Mouse (Mus musculus) left cerebral cortex, adult 18-20 months (tissue): ENCODE data around the gene Ccdc153. TPM values are rescaled to one million over a fixed set of nuclear protein-coding genes. Genes with fewer than 3 reads are reported as not detected.

Experiments
- DNase-seq, 2 experiments: peaks; one replicate each; pipeline ENCODE4 v3.0.0; 2021 to 2022; ENCODE audit warnings: low spot score in 2 of 2, mixed read lengths in 1 of 2
- total RNA-seq, 2 experiments: library from RNA; stranded (reverse); gene quantifications; 2 replicates each; pipeline ENCODE4 v1.2.3; 2021

Gene Ccdc153
- total RNA-seq, 2 experiments from 2014 or later = 1.8 TPM; not detected in 1

DNA sequence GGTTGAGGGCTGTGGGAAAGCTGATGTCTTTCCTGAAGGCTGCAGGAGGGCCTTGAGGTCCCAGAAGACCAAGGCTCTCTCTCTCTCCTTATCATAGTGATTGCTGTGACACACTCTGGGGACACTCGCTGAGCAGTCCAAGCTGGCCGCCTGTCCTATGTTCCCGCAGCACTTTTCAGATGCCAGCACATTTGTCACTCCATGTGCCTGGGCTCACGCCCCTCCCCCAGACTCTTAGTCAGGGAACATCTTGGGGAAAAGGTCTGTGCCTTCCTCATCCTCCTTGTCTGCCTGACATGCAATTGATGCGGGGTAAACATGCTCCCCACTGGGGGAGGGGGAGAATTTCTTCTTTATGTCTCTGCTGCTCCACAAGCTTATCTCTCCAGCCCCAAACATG is 42.7 kb downstream of the Ccdc153 start:
- DNase-seq = no peak

DNA sequence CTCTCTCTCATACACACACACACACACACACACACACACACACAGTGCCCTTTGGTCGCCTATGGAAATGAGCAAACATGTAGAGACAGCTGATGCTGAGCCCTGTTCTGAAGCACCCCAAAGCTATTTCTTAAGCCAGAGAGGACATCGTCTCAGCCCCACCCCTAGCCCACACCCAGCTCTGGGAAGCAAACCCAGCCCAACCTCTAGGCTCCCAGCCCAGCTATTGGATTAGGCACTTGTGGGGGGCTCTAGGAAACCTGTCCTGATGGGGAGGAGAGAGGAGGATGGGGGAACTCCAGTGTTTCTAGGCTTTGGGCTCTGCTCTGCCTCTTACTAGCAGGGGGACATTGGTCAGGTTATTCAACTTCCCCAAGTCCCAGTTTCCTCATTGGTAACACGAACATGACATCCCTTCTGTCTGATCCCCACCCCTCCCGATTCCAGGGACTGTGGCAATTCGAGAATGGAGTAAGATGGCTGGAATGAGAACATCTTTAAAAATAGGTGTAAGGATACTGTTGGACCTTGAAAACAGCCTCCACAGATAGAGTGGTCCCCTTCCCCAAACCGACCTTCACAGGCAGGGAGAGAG is 45.9 kb downstream of the Ccdc153 start:
- DNase-seq = no peak

DNA sequence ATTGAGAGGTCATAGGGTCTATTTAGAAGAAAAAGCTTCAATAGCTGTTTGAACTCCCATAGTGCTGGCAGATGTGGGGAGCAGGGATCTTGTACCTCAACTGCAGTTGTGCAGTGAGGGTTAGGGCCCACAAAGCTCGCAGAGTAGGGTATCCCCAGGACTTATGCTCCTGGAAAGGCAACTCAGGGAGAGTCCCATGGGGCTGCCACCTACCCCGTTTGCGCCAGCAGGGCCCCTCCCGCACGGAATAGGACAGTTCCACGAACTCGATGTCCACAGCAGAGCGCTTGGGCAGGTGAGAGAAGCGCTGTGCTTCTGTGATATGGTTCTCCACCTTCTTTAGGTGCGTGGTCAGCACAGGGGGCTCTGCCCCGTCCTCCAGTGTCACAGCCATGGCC is 46.5 kb downstream of the Ccdc153 start:
- no peak for DNase-seq

DNA sequence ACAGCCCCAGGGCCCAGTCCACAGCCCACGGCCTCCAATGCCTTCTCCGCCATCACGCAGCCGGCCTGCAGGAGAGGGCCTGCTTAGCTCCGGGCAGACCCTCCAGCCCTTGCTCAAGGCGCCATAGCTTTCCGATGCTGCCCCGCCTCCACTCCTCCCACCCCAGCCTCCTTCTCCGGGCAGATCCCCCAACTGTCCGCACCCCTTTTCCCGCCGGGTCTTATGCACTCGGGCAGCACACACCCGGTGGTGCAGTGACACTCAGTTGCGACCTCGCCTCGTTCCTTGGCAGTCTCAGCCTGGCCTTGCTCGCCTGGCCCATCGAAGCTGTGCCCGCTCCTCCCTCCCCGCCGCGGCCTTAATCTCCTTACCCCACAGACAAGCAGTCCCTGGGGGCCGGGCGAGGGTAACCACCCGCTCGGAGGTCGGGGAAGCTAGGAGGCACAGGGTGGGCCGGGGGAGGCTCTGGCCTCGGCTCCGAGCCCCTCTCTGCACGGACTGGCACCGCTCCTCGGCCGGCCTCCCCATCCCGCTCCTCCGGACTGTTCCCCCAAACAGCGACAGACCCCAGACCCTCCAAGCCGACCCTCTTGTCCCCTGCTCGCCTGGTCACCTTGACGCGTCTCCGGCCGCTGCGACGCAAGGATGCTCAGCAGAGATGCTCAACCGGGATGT is 47.1 kb downstream of the Ccdc153 start:
- peak in 1 of 2 experiments; percentile 38 for DNase-seq

DNA sequence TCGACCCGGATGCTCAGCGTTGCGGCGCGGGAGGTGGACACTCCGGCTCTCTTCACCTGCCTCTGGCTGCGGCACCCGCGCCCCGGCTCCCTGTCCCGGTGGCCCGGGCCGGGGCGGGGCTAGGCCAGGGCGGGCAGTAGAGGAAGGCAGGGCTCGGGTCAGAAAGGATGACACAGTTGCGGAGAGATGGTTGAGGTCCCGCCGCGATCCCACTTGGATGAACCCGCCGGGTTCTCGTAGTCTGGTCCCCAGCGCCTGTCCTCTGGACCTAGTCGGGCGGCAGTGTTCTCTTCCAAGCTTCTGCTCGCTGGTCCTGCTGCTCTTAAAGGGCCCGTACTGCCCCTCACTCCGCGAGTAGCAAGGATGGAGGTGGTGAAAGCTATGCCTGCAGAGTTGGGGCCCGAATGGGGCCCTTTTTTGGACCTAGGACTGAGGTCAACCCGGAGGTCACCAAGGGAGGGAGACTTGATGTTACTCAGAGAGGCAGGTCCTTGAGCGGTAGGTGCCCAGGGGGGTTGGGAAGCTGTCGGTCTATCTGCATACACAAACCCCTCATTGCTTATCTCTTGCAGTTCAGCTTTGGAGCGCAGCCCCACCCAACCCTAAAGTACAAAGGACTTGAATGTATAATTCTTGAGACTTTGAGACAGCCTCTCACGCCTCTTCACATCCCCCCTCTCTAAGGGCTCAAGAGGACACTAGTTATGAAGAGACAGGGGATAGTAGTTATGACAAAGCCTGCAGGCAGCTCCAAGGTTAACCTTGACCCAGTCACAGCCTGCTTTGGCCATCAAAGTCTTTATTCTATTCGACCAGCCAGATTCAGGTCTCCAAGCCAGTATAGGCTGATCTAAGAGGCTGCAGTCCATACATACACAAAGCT is 47.8 kb downstream of the Ccdc153 start, which contains the start of gene Abcg4:
Abcg4 (minus strand) TSS at position 540 of the 883 bp plus-strand sequence.
- DNase-seq = peak; percentile 39 to 54

DNA sequence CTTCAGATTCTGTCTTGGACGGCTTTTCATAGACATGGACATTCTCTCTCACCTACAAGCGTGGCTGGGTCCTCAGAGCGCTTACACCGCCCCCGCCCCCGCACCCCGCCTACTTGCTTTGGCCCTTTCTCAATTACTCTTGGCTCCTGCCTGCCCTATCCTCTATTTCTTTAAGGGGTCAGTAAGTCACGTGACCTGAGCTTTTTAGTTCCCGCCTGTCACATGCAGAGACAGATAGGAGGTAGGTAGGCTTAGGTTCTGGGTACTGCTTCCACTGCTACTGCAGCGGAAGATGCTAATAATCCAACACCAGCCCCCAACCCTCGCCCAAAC is 48.4 kb downstream of the Ccdc153 start:
- no peak for DNase-seq

DNA sequence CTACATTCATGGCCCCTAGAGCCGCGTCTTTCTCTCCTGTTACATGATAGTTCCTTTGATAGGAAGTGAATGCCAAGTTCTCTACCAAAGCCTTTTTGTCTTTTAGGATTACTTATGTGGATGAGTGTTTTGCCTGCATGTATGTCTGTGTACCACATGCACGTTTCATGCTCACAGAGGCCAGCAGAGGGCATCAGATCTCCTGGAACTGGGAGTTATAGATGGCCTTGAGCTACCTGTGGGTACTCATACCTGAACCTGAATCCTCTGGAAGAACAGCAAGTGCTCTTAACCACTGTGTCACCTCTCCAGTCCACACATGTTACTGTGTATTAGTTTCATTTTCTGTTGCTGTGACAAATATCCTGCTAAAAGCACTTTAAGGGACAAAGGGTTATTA is 52.0 kb downstream of the Ccdc153 start:
- peak in 1 of 2 experiments; percentile 40 for DNase-seq

Other genes starting within 250 kb of the Ccdc153 start
- gene Thy1, start 197.3 kb upstream of the Ccdc153 start, total RNA-seq = 100 to 1,000 TPM; 830 to 832 TPM
- 10 to 100 TPM; 79.1 to 86.3 TPM for gene Usp2, start 173.7 kb upstream of the Ccdc153 start, total RNA-seq
- under 1 TPM in 1 of 2 experiments, not detected in 1; 0.16 TPM for gene Mfrp, start 138.9 kb upstream of the Ccdc153 start, total RNA-seq
- gene C1qtnf5, start 133.4 kb upstream of the Ccdc153 start, total RNA-seq = 10 to 100 TPM; 18.1 to 23.2 TPM
- gene Gm49380, start 127.2 kb upstream of the Ccdc153 start, total RNA-seq = under 1 TPM; 0.14 to 0.42 TPM
- gene Rnf26, start 127.2 kb upstream of the Ccdc153 start, total RNA-seq = 10 to 100 TPM; 28.7 to 31.9 TPM
- 10 to 100 TPM in 1 of 2 experiments, 1 to 10 TPM in 1; 8.7 to 10.3 TPM for gene Mcam, start 106.2 kb upstream of the Ccdc153 start, total RNA-seq
- 10 to 100 TPM; 51.1 to 56.3 TPM for gene Cbl, start 6.6 kb upstream of the Ccdc153 start, total RNA-seq
- gene Pdzd3, start 10.8 kb downstream of the Ccdc153 start, total RNA-seq = under 1 TPM; 0.75 to 0.81 TPM
- 10 to 100 TPM in 1 of 2 experiments, 1 to 10 TPM in 1; 9.0 to 10.4 TPM for gene Nlrx1, start 27.9 kb downstream of the Ccdc153 start, total RNA-seq
- 10 to 100 TPM; 56.0 to 63.2 TPM for gene Abcg4, start 47.9 kb downstream of the Ccdc153 start, total RNA-seq
- 10 to 100 TPM; 29.1 to 36.1 TPM for gene Hinfp, start 65.0 kb downstream of the Ccdc153 start, total RNA-seq
- 100 to 1,000 TPM; 188 to 207 TPM for gene C2cd2l, start 79.6 kb downstream of the Ccdc153 start, total RNA-seq
- 10 to 100 TPM; 13.4 to 16.3 TPM for gene Dpagt1, start 85.3 kb downstream of the Ccdc153 start, total RNA-seq
- 10 to 100 TPM; 51.3 to 54.1 TPM for gene H2afx, start 94.0 kb downstream of the Ccdc153 start, total RNA-seq
- gene Hmbs, start 103.6 kb downstream of the Ccdc153 start, total RNA-seq = 10 to 100 TPM; 18.1 to 19.7 TPM
- 10 to 100 TPM; 55.6 to 56.8 TPM for gene Vps11, start 121.0 kb downstream of the Ccdc153 start, total RNA-seq
- 100 to 1,000 TPM; 137 to 138 TPM for gene Hyou1, start 138.8 kb downstream of the Ccdc153 start, total RNA-seq
- gene Slc37a4, start 156.2 kb downstream of the Ccdc153 start, total RNA-seq = 10 to 100 TPM; 24.5 to 31.8 TPM
- 100 to 1,000 TPM; 755 to 756 TPM for gene Rps25, start 166.5 kb downstream of the Ccdc153 start, total RNA-seq
- gene Trappc4, start 166.9 kb downstream of the Ccdc153 start, total RNA-seq = 10 to 100 TPM; 70.6 to 71.0 TPM
- gene Ccdc84, start 177.9 kb downstream of the Ccdc153 start, total RNA-seq = 10 to 100 TPM; 18.9 to 19.0 TPM
- not detected for gene Foxr1, start 200.5 kb downstream of the Ccdc153 start, total RNA-seq
- gene Upk2, start 214.3 kb downstream of the Ccdc153 start, total RNA-seq = not detected
- gene Bcl9l, start 242.1 kb downstream of the Ccdc153 start, total RNA-seq = 10 to 100 TPM; 59.1 to 62.5 TPM